Mouse (Mus musculus): Measurements from ENCODE around the gene Gpr33. TPM values are rescaled to one million over a fixed set of nuclear protein-coding genes. Genes with fewer than 3 reads are reported as not detected.

Gene Gpr33
- not detected in 2 replicates for polyA plus RNA-seq (2011; ENCODE audit: insufficient read depth, insufficient read length, low read depth, missing spikeins)

GRCm38 (mm10) chr12:52027963-52028362 lies at the start of gene Gpr33:
Gpr33 (minus strand) TSS chr12:52028063.
- Histone ChIP-seq H3K9me3 (replicated peaks; ENCODE audit: control insufficient read depth, insufficient read depth, low read length, poor library complexity, severe bottlenecking) (no peaks in the 10 kb centered on the region), H3K9ac (ENCODE audit: low read depth, poor library complexity, severe bottlenecking) (no peak within 1 kb of the TSS), H3K27me3 (ENCODE audit: control insufficient read depth, insufficient read depth, low read length, poor library complexity, severe bottlenecking) (no peaks in the 10 kb centered on the region), H3K4me3 (ENCODE audit: low read depth, low read length) (no peak within 1 kb of the TSS), H3K27ac (ENCODE audit: insufficient read depth, low read length) (no peak within 1 kb of the TSS), H3K36me3 (ENCODE audit: control insufficient read depth, insufficient read depth, low read length, poor library complexity, severe bottlenecking) (no peaks in the 10 kb centered on the region), H3K4me1 (ENCODE audit: control insufficient read depth, insufficient read depth, low read length) (no peaks in the 10 kb centered on the region)
- TF ChIP-seq CTCF (IDR thresholded peaks at IDR 0.05; ENCODE audit: low read depth, low read length) (no peak), POLR2A (IDR thresholded peaks at IDR 0.05; ENCODE audit: insufficient read depth, low read length) (no peak), EP300 (IDR thresholded peaks at IDR 0.05; ENCODE audit: insufficient read depth, low read depth, low read length) (no peak)

DNA sequence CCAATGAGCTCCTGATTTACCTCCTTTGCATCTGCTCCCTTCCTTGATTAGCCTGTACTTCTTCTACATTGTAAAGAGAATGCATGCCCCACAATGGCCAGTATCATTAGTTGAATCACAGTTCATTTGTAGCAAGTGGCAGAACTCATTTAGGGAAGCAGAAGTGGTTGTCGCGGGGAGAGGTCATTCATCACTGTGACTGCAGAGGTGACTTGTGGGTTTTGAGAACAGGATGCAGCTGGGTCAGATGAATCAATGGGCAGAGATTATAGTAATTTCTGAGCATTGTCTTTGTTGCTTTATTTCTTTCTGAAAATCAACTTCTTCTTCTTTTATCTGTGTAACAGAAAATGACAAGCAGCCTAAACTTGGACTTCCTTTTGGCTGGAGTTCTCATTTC lies 21.5 kb upstream of the Gpr33 start:
- Histone ChIP-seq H3K9me3 (replicated peaks; ENCODE audit: control insufficient read depth, insufficient read depth, low read length, poor library complexity, severe bottlenecking) (no peaks in the 10 kb centered on the region), H3K27me3 (ENCODE audit: control insufficient read depth, insufficient read depth, low read length, poor library complexity, severe bottlenecking) (no peaks in the 10 kb centered on the region), H3K4me3 (ENCODE audit: low read depth, low read length) (no peak overlapping the region), H3K36me3 (ENCODE audit: control insufficient read depth, insufficient read depth, low read length, poor library complexity, severe bottlenecking) (no peaks in the 10 kb centered on the region), H3K9ac (ENCODE audit: low read depth, poor library complexity, severe bottlenecking) (no peak overlapping the region), H3K4me1 (ENCODE audit: control insufficient read depth, insufficient read depth, low read length) (no peaks in the 10 kb centered on the region), H3K27ac (ENCODE audit: insufficient read depth, low read length) (no peak overlapping the region)
- TF ChIP-seq CTCF (IDR thresholded peaks at IDR 0.05; ENCODE audit: low read depth, low read length) = no peak
- no peak for TF ChIP-seq POLR2A (IDR thresholded peaks at IDR 0.05; ENCODE audit: insufficient read depth, low read length)
- TF ChIP-seq EP300 (IDR thresholded peaks at IDR 0.05; ENCODE audit: insufficient read depth, low read depth, low read length) = no peak

DNA sequence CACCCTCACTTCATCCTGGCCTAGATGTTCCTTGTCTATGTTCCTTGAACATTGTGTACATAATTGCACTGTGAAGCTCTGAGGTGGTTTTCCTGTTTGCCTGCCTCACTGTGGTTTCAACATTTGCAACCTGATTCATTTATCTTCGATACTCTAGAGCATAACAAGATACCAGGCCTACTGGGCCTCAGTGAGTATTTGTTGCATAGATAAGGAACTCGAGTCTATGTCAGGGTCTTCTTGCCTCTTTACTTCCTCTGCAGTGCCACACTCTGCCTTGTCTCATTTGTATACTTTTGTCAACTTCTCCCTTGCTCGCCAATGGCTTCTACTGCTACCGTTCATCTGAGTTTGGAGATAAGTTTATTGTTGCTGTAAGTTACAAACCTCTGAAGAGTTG lies 18.5 kb upstream of the Gpr33 start:
- Histone ChIP-seq H3K36me3 (ENCODE audit: control insufficient read depth, insufficient read depth, low read length, poor library complexity, severe bottlenecking) (no peaks in the 10 kb centered on the region), H3K27me3 (ENCODE audit: control insufficient read depth, insufficient read depth, low read length, poor library complexity, severe bottlenecking) (no peaks in the 10 kb centered on the region), H3K27ac (ENCODE audit: insufficient read depth, low read length) (no peak overlapping the region), H3K9ac (ENCODE audit: low read depth, poor library complexity, severe bottlenecking) (no peak overlapping the region), H3K4me1 (ENCODE audit: control insufficient read depth, insufficient read depth, low read length) (no peaks in the 10 kb centered on the region), H3K9me3 (replicated peaks; ENCODE audit: control insufficient read depth, insufficient read depth, low read length, poor library complexity, severe bottlenecking) (no peaks in the 10 kb centered on the region), H3K4me3 (ENCODE audit: low read depth, low read length) (no peak overlapping the region)
- TF ChIP-seq POLR2A (IDR thresholded peaks at IDR 0.05; ENCODE audit: insufficient read depth, low read length) (no peak), EP300 (IDR thresholded peaks at IDR 0.05; ENCODE audit: insufficient read depth, low read depth, low read length) (no peak), CTCF (IDR thresholded peaks at IDR 0.05; ENCODE audit: low read depth, low read length) (no peak)

GRCm38 (mm10) chr12:52042818-52043336 lies 15.0 kb upstream of the Gpr33 start:
- Histone ChIP-seq H3K36me3 (ENCODE audit: control insufficient read depth, insufficient read depth, low read length, poor library complexity, severe bottlenecking) (no peaks in the 10 kb centered on the region), H3K9me3 (replicated peaks; ENCODE audit: control insufficient read depth, insufficient read depth, low read length, poor library complexity, severe bottlenecking) (no peaks in the 10 kb centered on the region), H3K4me1 (ENCODE audit: control insufficient read depth, insufficient read depth, low read length) (no peaks in the 10 kb centered on the region), H3K4me3 (ENCODE audit: low read depth, low read length) (no peak overlapping the region), H3K9ac (ENCODE audit: low read depth, poor library complexity, severe bottlenecking) (no peak overlapping the region), H3K27ac (ENCODE audit: insufficient read depth, low read length) (no peak overlapping the region), H3K27me3 (ENCODE audit: control insufficient read depth, insufficient read depth, low read length, poor library complexity, severe bottlenecking) (no peaks in the 10 kb centered on the region)
- TF ChIP-seq POLR2A (IDR thresholded peaks at IDR 0.05; ENCODE audit: insufficient read depth, low read length) = no peak

DNA sequence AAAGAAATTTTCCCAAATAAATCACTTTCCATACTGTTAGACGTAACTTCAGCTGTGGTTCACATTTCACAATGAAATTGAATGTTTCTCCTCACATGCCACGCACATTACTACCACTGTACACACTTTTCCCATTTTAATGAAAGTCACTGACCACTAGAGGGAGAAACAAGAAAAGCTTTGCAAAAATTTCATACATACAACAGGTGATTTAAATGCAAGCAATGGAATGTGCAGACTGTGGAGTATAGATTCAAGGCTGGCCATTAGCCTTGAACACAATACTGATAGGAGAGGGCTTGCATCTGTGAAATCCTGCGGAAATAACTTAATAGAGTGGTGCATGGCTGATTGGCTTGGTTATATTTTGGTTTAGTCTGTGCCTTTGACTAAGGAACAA lies 10.5 kb upstream of the Gpr33 start:
- TF ChIP-seq POLR2A (IDR thresholded peaks at IDR 0.05; ENCODE audit: insufficient read depth, low read length) (no peak), CTCF (IDR thresholded peaks at IDR 0.05; ENCODE audit: low read depth, low read length) (no peak), EP300 (IDR thresholded peaks at IDR 0.05; ENCODE audit: insufficient read depth, low read depth, low read length) (no peak)
- H3K9me3 ChIP-seq (replicated peaks; ENCODE audit: control insufficient read depth, insufficient read depth, low read length, poor library complexity, severe bottlenecking) = no peaks in the 10 kb centered on the region
- no peak overlapping the region for H3K4me3 ChIP-seq (ENCODE audit: low read depth, low read length)
- H3K27ac ChIP-seq (ENCODE audit: insufficient read depth, low read length) = no peak overlapping the region
- H3K27me3 ChIP-seq (ENCODE audit: control insufficient read depth, insufficient read depth, low read length, poor library complexity, severe bottlenecking) = no peaks in the 10 kb centered on the region
- no peaks in the 10 kb centered on the region for H3K4me1 ChIP-seq (ENCODE audit: control insufficient read depth, insufficient read depth, low read length)
- H3K9ac ChIP-seq (ENCODE audit: low read depth, poor library complexity, severe bottlenecking) = no peak overlapping the region
- H3K36me3 ChIP-seq (ENCODE audit: control insufficient read depth, insufficient read depth, low read length, poor library complexity, severe bottlenecking) = no peaks in the 10 kb centered on the region

- H3K4me3 ChIP-seq (ENCODE audit: low read depth, low read length) = no peak overlapping the region
- H3K9ac ChIP-seq (ENCODE audit: low read depth, poor library complexity, severe bottlenecking) = no peak overlapping the region
- H3K4me1 ChIP-seq (ENCODE audit: control insufficient read depth, insufficient read depth, low read length) = no peaks in the 10 kb centered on the region
- no peaks in the 10 kb centered on the region for H3K27me3 ChIP-seq (ENCODE audit: control insufficient read depth, insufficient read depth, low read length, poor library complexity, severe bottlenecking)
- no peaks in the 10 kb centered on the region for H3K36me3 ChIP-seq (ENCODE audit: control insufficient read depth, insufficient read depth, low read length, poor library complexity, severe bottlenecking)
- H3K27ac ChIP-seq (ENCODE audit: insufficient read depth, low read length) = no peak overlapping the region
- no peaks in the 10 kb centered on the region for H3K9me3 ChIP-seq (replicated peaks; ENCODE audit: control insufficient read depth, insufficient read depth, low read length, poor library complexity, severe bottlenecking)
- TF ChIP-seq CTCF (IDR thresholded peaks at IDR 0.05; ENCODE audit: low read depth, low read length) (no peak), POLR2A (IDR thresholded peaks at IDR 0.05; ENCODE audit: insufficient read depth, low read length) (no peak), EP300 (IDR thresholded peaks at IDR 0.05; ENCODE audit: insufficient read depth, low read depth, low read length) (no peak)
Observed at GRCm38 (mm10) chr12:52034956-52035355, 7.1 kb upstream of the Gpr33 start.
